ENCODE assay signal across 8 mouse cellular contexts in the genomic region with DNA sequence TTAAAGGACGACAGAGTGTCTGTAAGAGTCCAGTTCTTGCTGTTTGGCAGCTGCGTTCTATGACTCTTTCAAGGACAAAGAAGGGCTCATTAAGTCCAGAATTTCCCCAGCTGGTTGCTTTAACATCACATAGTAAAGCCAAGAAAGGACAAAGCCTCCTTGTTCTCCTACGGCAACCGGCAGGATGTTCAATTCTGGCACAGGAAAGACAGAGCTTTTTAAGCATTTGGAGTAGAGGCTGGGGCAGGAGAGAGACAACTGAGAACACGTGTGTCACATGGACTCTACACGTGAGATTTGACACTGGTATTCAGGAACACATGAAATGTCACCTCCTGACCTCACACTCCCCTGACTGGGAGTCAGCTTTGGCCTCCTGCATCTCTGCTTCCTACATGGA.
DNase-seq lines count a peak whose midpoint lies in the region; ATAC-seq lines count a peak whose summit lies in the region.

No protein-coding gene starts in this region.

- ATAC-seq in frontal cortex, adult (ENCODE audit: low TSS enrichment), result peak; percentile 16; the same call in 1 of the 2 replicates
- no peak for ATAC-seq in erythroblast, adult 5-6 weeks (replicated peaks; ENCODE audit: low FRiP score, poor library complexity, severe bottlenecking)
- ATAC-seq in CD4-positive, CD25-positive, alpha-beta regulatory T cell, adult 4 months, result no peak

- intact Hi-C loops in gastrocnemius, postnatal 14 days (cut with DNase I; ENCODE audit: low total_unique reads), result no loop called here

- DNase-seq in frontal cortex, postnatal 25 days (ENCODE audit: low spot score in 2 of 2), result no peak
- peak; percentile 23 to 38 for DNase-seq in right cerebral cortex, postnatal 10 days (ENCODE audit: low spot score in 2 of 2)
- no peak for DNase-seq in right cerebral cortex, postnatal 36 days (ENCODE audit: low spot score in 2 of 2)
- DNase-seq in kidney, postnatal 10 days, result peak; percentile 5
- no peak for DNase-seq in gastrocnemius, postnatal 14 days

Comparison
In these comparisons a context has a peak if more than half of its experiments do, and no peak if none do; other contexts are left out.
1. DNase-seq: peak in right cerebral cortex, postnatal 10 days (2 of 2) and kidney, postnatal 10 days (single experiment); none in frontal cortex, postnatal 25 days (0 of 2), right cerebral cortex, postnatal 36 days (0 of 2) and gastrocnemius, postnatal 14 days (single experiment).